Mouse (Mus musculus) limb, embryonic 11.5 days (tissue): ENCODE data around the gene Tmem121. TPM values are rescaled to one million over a fixed set of nuclear protein-coding genes. Genes with fewer than 3 reads are reported as not detected.
"Not testable (repeated sequence)": the region's sequence is repeated elsewhere in the genome, so short reads cannot be mapped to it uniquely, and the experiment has no call there.

Experiments used
- ATAC-seq: fragments of 200-750 bp; cut with Nextera tagmentation; 2 replicates; pipeline ENCODE4 v1.8.0; 2017; ENCODE audit warnings: low read depth; ENCODE audit not compliant: insufficient number of reproducible peaks, low FRiP score, low TSS enrichment
- DNase-seq: peaks from one replicate; pipeline ENCODE4 v3.0.0-alpha.2; 2015; ENCODE audit warnings: low spot score
- H3K27ac ChIP-seq: fragments of 300-500 bp; sonication (generic); replicated peaks from 2 replicates; pipeline ENCODE4 v1.5.1; 2014; ENCODE audit warnings: low read depth, mild to moderate bottlenecking, low read length
- H3K27me3 ChIP-seq: fragments of 300-500 bp; sonication (generic); 2 replicates; pipeline ENCODE4 v1.6.1; 2014; ENCODE audit warnings: mild to moderate bottlenecking, low read length, mixed read lengths; ENCODE audit not compliant: control insufficient read depth, insufficient read depth
- H3K36me3 ChIP-seq: fragments of 300-500 bp; sonication (generic); 2 replicates; pipeline ENCODE4 v1.6.1; 2014; ENCODE audit warnings: mild to moderate bottlenecking, low read length, moderate library complexity, mixed read lengths; ENCODE audit not compliant: control insufficient read depth, insufficient read depth
- H3K4me1 ChIP-seq: fragments of 300-500 bp; sonication (generic); 2 replicates; pipeline ENCODE4 v1.6.1; 2014; ENCODE audit warnings: low read length, mixed read lengths; ENCODE audit not compliant: control insufficient read depth, insufficient read depth
- H3K4me2 ChIP-seq: fragments of 300-500 bp; sonication (generic); 2 replicates; pipeline ENCODE4 v1.6.1; 2014; ENCODE audit warnings: low read depth, mild to moderate bottlenecking, moderate library complexity; ENCODE audit not compliant: severe bottlenecking
- H3K4me3 ChIP-seq: fragments of 300-500 bp; sonication (generic); 2 replicates; pipeline ENCODE4 v1.5.1; 2014; ENCODE audit warnings: low read depth, low read length
- H3K9ac ChIP-seq: fragments of 300-500 bp; sonication (generic); 2 replicates; pipeline ENCODE4 v1.6.1; 2014; ENCODE audit warnings: mild to moderate bottlenecking, low read length
- H3K9me3 ChIP-seq: fragments of 300-500 bp; sonication (generic); 2 replicates; pipeline ENCODE4 v1.6.1; 2016; ENCODE audit warnings: low read length; ENCODE audit not compliant: control insufficient read depth
- WGBS: fragments of 180-500 bp; shearing (Covaris S2); extraction: QIAGEN DNeasy Blood & Tissue Kit; methylation state at CpG from one replicate; pipeline ENCODE4 v1.1.7; 2014; 5-methylcytosine and 5-hydroxymethylcytosine counted together
- polyA plus RNA-seq: library from polyadenylated mRNA; unstranded; fragments of >200 nt; fragmentation: Nextera tagmentation; extraction: Ambion mirVana; gene quantifications from 2 replicates; pipeline ENCODE4 v1.2.1, GENCODE M21; 2014

Tmem121 gene
- polyA plus RNA-seq, 1 experiment from 2014 or later: 12.0 TPM

GRCm38 (mm10) chr12:113187011-113187375, 1.3 kb downstream of the Tmem121 start:
- Histone ChIP-seq H3K27ac (no peak overlapping the region), H3K4me3 (no peak overlapping the region), H3K27me3 (peaks cover 7% of the 10 kb centered on the region; the same call in 1 of the 2 replicates), H3K9ac (no peak overlapping the region), H3K36me3 (no peaks in the 10 kb centered on the region; the same call in 1 of the 2 replicates), H3K4me1 (peaks cover 10% of the 10 kb centered on the region; the same call in 1 of the 2 replicates), H3K9me3 (no peaks in the 10 kb centered on the region), H3K4me2 (peak overlapping the region; percentile 81)
- DNase-seq (no peak), ATAC-seq (no peak)
- 46% methylated on average over 4 of the region's 4 CpGs for WGBS

GRCm38 (mm10) chr12:113187584-113188295, 2.0 kb downstream of the Tmem121 start:
- no peak; the same call in 1 of the 2 replicates for ATAC-seq
- 3% methylated on average over 56 of the region's 56 CpGs for WGBS

GRCm38 (mm10) chr12:113188349-113189055, 2.8 kb downstream of the Tmem121 start:
- Histone ChIP-seq H3K27me3 (peaks cover 7% of the 10 kb centered on the region; the same call in 1 of the 2 replicates), H3K4me2 (peak overlapping the region; percentile 81; the same call in 1 of the 2 replicates)
- ATAC-seq: no peak

More at GRCm38 (mm10) chr12:113187584-113188295, 2.0 kb downstream of the Tmem121 start:
- Histone ChIP-seq H3K4me2 (peak overlapping the region; percentile 81), H3K4me3 (peak overlapping the region; percentile 28), H3K36me3 (no peaks in the 10 kb centered on the region; the same call in 1 of the 2 replicates), H3K9me3 (no peaks in the 10 kb centered on the region), H3K27ac (no peak overlapping the region), H3K27me3 (peaks cover 7% of the 10 kb centered on the region; the same call in 1 of the 2 replicates), H3K4me1 (peaks cover 10% of the 10 kb centered on the region; the same call in 1 of the 2 replicates), H3K9ac (no peak overlapping the region)
- peak; percentile 92 for DNase-seq

GRCm38 (mm10) chr12:113193423-113193822, 7.7 kb downstream of the Tmem121 start:
- no peak for DNase-seq
- 49% methylated on average over 2 of the region's 2 CpGs for WGBS
- Histone ChIP-seq H3K27ac (no peak overlapping the region), H3K4me3 (no peak overlapping the region), H3K9me3 (no peaks in the 10 kb centered on the region), H3K27me3 (no peaks in the 10 kb centered on the region), H3K36me3 (no peaks in the 10 kb centered on the region; the same call in 1 of the 2 replicates), H3K4me1 (no peaks in the 10 kb centered on the region), H3K4me2 (no peak overlapping the region), H3K9ac (no peak overlapping the region)
- no peak for ATAC-seq

More at GRCm38 (mm10) chr12:113188349-113189055, 2.8 kb downstream of the Tmem121 start:
- no peak overlapping the region for H3K27ac ChIP-seq
- peaks cover 10% of the 10 kb centered on the region; the same call in 1 of the 2 replicates for H3K4me1 ChIP-seq
- no peak overlapping the region for H3K4me3 ChIP-seq
- no peaks in the 10 kb centered on the region for H3K9me3 ChIP-seq
- no peak for DNase-seq
- H3K36me3 ChIP-seq: no peaks in the 10 kb centered on the region; the same call in 1 of the 2 replicates
- H3K9ac ChIP-seq: no peak overlapping the region
- 87% methylated on average over 51 of the region's 51 CpGs for WGBS

- H3K4me2 ChIP-seq: not testable (repeated sequence)
Observed at GRCm38 (mm10) chr12:113199132-113199531, 13.4 kb downstream of the Tmem121 start.

GRCm38 (mm10) chr12:113201301-113201700, 15.6 kb downstream of the Tmem121 start:
- 92% methylated on average over 4 of the region's 4 CpGs for WGBS
- Histone ChIP-seq H3K4me2 (no peak overlapping the region), H3K27me3 (no peaks in the 10 kb centered on the region), H3K36me3 (no peaks in the 10 kb centered on the region), H3K27ac (no peak overlapping the region), H3K9ac (no peak overlapping the region), H3K4me3 (no peak overlapping the region), H3K9me3 (no peaks in the 10 kb centered on the region), H3K4me1 (no peaks in the 10 kb centered on the region)
- no peak for ATAC-seq
- DNase-seq: no peak

More at GRCm38 (mm10) chr12:113199132-113199531, 13.4 kb downstream of the Tmem121 start:
- not testable (repeated sequence) for ATAC-seq, H3K9ac ChIP-seq, H3K9me3 ChIP-seq, H3K4me1 ChIP-seq, DNase-seq, H3K27ac ChIP-seq, H3K36me3 ChIP-seq, H3K27me3 ChIP-seq, H3K4me3 ChIP-seq
- WGBS: 86% methylated on average over 3 of the region's 6 CpGs

- H3K4me2 ChIP-seq: no peak overlapping the region
- no peaks in the 10 kb centered on the region for H3K4me1 ChIP-seq
- no peaks in the 10 kb centered on the region for H3K27me3 ChIP-seq
- no peak overlapping the region for H3K4me3 ChIP-seq
- no peak overlapping the region for H3K27ac ChIP-seq
- ATAC-seq: no peak
- H3K9ac ChIP-seq: no peak overlapping the region
- no peaks in the 10 kb centered on the region for H3K36me3 ChIP-seq
- H3K9me3 ChIP-seq: no peaks in the 10 kb centered on the region
- no peak for DNase-seq
Observed at GRCm38 (mm10) chr12:113202008-113202407, 16.3 kb downstream of the Tmem121 start.

GRCm38 (mm10) chr12:113203522-113203921, 17.8 kb downstream of the Tmem121 start:
- ATAC-seq (no peak), DNase-seq (no peak)
- Histone ChIP-seq H3K9ac (no peak overlapping the region), H3K27me3 (no peaks in the 10 kb centered on the region), H3K4me2 (no peak overlapping the region), H3K4me3 (no peak overlapping the region), H3K9me3 (no peaks in the 10 kb centered on the region), H3K27ac (no peak overlapping the region), H3K36me3 (no peaks in the 10 kb centered on the region), H3K4me1 (no peaks in the 10 kb centered on the region)
- WGBS: 82% methylated on average over 7 of the region's 7 CpGs
